Mouse (Mus musculus) olfactory bulb, adult 2 months (tissue): ENCODE data around the gene Hbq1a.

Experiments
- CTCF ChIP-seq: fragments of 200-500 bp; IDR thresholded peaks from 2 replicates; pipeline ENCODE4 v1.5.1; 2012; ENCODE audit warnings: low read depth, mild to moderate bottlenecking, low read length, moderate library complexity; ENCODE audit not compliant: insufficient read depth
- POLR2A ChIP-seq: fragments of 200-500 bp; IDR thresholded peaks from 2 replicates; pipeline ENCODE4 v1.6.1; 2012; ENCODE audit warnings: mild to moderate bottlenecking, low read depth, low read length, moderate library complexity; ENCODE audit not compliant: insufficient read depth

- TF ChIP-seq CTCF (no peak), POLR2A (no peak)
These were observed 19.2 kb upstream of the Hbq1a start for GRCm38 (mm10) chr11:32280646-32281045.
